Mouse (Mus musculus): ENCODE data around the gene 1110012L19Rik. TPM values are rescaled to one million over a fixed set of nuclear protein-coding genes. Genes with fewer than 3 reads are reported as not detected.
A peak's percentile ranks its signal among the peaks of the same experiment; 100 is the strongest.
"Not testable (repeated sequence)": the region's sequence is repeated elsewhere in the genome, so short reads cannot be mapped to it uniquely, and the experiment has no call there.

1110012L19Rik gene
- polyA plus RNA-seq (2012) = 0.04 and 0.15 TPM in 2 replicates

GRCm38 (mm10) chrX:70385276-70385961 lies at the start of gene 1110012L19Rik:
1110012L19Rik (plus strand) TSS chrX:70385877.
- Histone ChIP-seq H3K9me3 (ENCODE audit: control insufficient read depth, low read length) (no peaks in the 10 kb centered on the region), H3K36me3 (ENCODE audit: control insufficient read depth) (peaks cover 9% of the 10 kb centered on the region), H3K27me3 (ENCODE audit: control insufficient read depth) (0 out of 2 replicates have a peak, but pooled peaks cover 2% of the 10 kb centered on the region), H3K4me3 (replicated peaks) (peak within 1 kb of the TSS; percentile 69), H3K4me1 (ENCODE audit: control insufficient read depth) (peaks cover 18% of the 10 kb centered on the region)
- TF ChIP-seq GATA1 (IDR thresholded peaks at IDR 0.05; ENCODE audit: low read length) = no peak
- no peak for TF ChIP-seq TAL1 (IDR thresholded peaks at IDR 0.05; ENCODE audit: low read length)

GRCm38 (mm10) chrX:70362985-70363384 lies 22.7 kb upstream of the 1110012L19Rik start:
- TF ChIP-seq GATA1 (IDR thresholded peaks at IDR 0.05; ENCODE audit: low read length) (no peak), TAL1 (IDR thresholded peaks at IDR 0.05; ENCODE audit: low read length) (no peak)
- no peaks in the 10 kb centered on the region for H3K9me3 ChIP-seq (ENCODE audit: control insufficient read depth, low read length)

GRCm38 (mm10) chrX:70363446-70363845 lies 22.2 kb upstream of the 1110012L19Rik start:
- Histone ChIP-seq H3K9me3 (ENCODE audit: control insufficient read depth, low read length) (no peaks in the 10 kb centered on the region), H3K4me1 (ENCODE audit: control insufficient read depth) (peaks cover 9% of the 10 kb centered on the region), H3K27me3 (ENCODE audit: control insufficient read depth) (no peaks in the 10 kb centered on the region; the same call in 1 of the 2 replicates), H3K36me3 (ENCODE audit: control insufficient read depth) (no peaks in the 10 kb centered on the region), H3K4me3 (replicated peaks) (no peak overlapping the region)
- TF ChIP-seq GATA1 (IDR thresholded peaks at IDR 0.05; ENCODE audit: low read length) (no peak), TAL1 (IDR thresholded peaks at IDR 0.05; ENCODE audit: low read length) (no peak)

More at GRCm38 (mm10) chrX:70362985-70363384, 22.7 kb upstream of the 1110012L19Rik start:
- Histone ChIP-seq H3K4me3 (replicated peaks) (no peak overlapping the region), H3K27me3 (ENCODE audit: control insufficient read depth) (no peaks in the 10 kb centered on the region; the same call in 1 of the 2 replicates), H3K4me1 (ENCODE audit: control insufficient read depth) (peaks cover 9% of the 10 kb centered on the region), H3K36me3 (ENCODE audit: control insufficient read depth) (no peaks in the 10 kb centered on the region)

- H3K4me3 ChIP-seq (replicated peaks) = peak overlapping the region; percentile 64
These were observed 21.5 kb upstream of the 1110012L19Rik start for GRCm38 (mm10) chrX:70364202-70364601.

GRCm38 (mm10) chrX:70364661-70365613 lies 20.7 kb upstream of the 1110012L19Rik start, which contains the start of gene Ids:
Ids (minus strand) TSS chrX:70365084.
- peak within 1 kb of the TSS; percentile 64 for H3K4me3 ChIP-seq (replicated peaks)
- H3K9me3 ChIP-seq (ENCODE audit: control insufficient read depth, low read length) = no peaks in the 10 kb centered on the region
- no peaks in the 10 kb centered on the region; the same call in 1 of the 2 replicates for H3K27me3 ChIP-seq (ENCODE audit: control insufficient read depth)
- peaks cover 9% of the 10 kb centered on the region for H3K4me1 ChIP-seq (ENCODE audit: control insufficient read depth)
- no peak for TF ChIP-seq TAL1 (IDR thresholded peaks at IDR 0.05; ENCODE audit: low read length)
- no peak for TF ChIP-seq GATA1 (IDR thresholded peaks at IDR 0.05; ENCODE audit: low read length)
- no peaks in the 10 kb centered on the region for H3K36me3 ChIP-seq (ENCODE audit: control insufficient read depth)

More at GRCm38 (mm10) chrX:70364202-70364601, 21.5 kb upstream of the 1110012L19Rik start:
- no peaks in the 10 kb centered on the region for H3K9me3 ChIP-seq (ENCODE audit: control insufficient read depth, low read length)
- H3K27me3 ChIP-seq (ENCODE audit: control insufficient read depth) = no peaks in the 10 kb centered on the region; the same call in 1 of the 2 replicates
- TF ChIP-seq TAL1 (IDR thresholded peaks at IDR 0.05; ENCODE audit: low read length) (no peak), GATA1 (IDR thresholded peaks at IDR 0.05; ENCODE audit: low read length) (no peak)
- H3K36me3 ChIP-seq (ENCODE audit: control insufficient read depth) = no peaks in the 10 kb centered on the region
- peaks cover 9% of the 10 kb centered on the region for H3K4me1 ChIP-seq (ENCODE audit: control insufficient read depth)

- not testable (repeated sequence) for H3K4me3 ChIP-seq (replicated peaks); H3K9me3 ChIP-seq (ENCODE audit: control insufficient read depth, low read length); H3K36me3 ChIP-seq (ENCODE audit: control insufficient read depth); H3K4me1 ChIP-seq (ENCODE audit: control insufficient read depth); H3K27me3 ChIP-seq (ENCODE audit: control insufficient read depth)
These were observed 15.9 kb upstream of the 1110012L19Rik start for GRCm38 (mm10) chrX:70369758-70370157.

GRCm38 (mm10) chrX:70374469-70375110 lies 11.1 kb upstream of the 1110012L19Rik start:
- H3K9me3 ChIP-seq (ENCODE audit: control insufficient read depth, low read length); H3K4me3 ChIP-seq (replicated peaks); H3K27me3 ChIP-seq (ENCODE audit: control insufficient read depth); H3K4me1 ChIP-seq (ENCODE audit: control insufficient read depth); H3K36me3 ChIP-seq (ENCODE audit: control insufficient read depth): not testable (repeated sequence)

- Histone ChIP-seq H3K4me1 (ENCODE audit: control insufficient read depth) (peaks cover 18% of the 10 kb centered on the region), H3K36me3 (ENCODE audit: control insufficient read depth) (peaks cover 9% of the 10 kb centered on the region), H3K27me3 (ENCODE audit: control insufficient read depth) (0 out of 2 replicates have a peak, but pooled peaks cover 2% of the 10 kb centered on the region), H3K9me3 (ENCODE audit: control insufficient read depth, low read length) (no peaks in the 10 kb centered on the region), H3K4me3 (replicated peaks) (peak overlapping the region; percentile 69)
- TF ChIP-seq TAL1 (IDR thresholded peaks at IDR 0.05; ENCODE audit: low read length) (no peak), GATA1 (IDR thresholded peaks at IDR 0.05; ENCODE audit: low read length) (no peak)
These were observed 781 bp upstream of the 1110012L19Rik start for GRCm38 (mm10) chrX:70384917-70385275.

All from erythroblast, embryonic 14.5 days (primary cell).